Mouse (Mus musculus): ENCODE measurements at regions not wholly inside any gene's neighbourhood (a gene's known extent, or its start where the extent isn't known, plus 50 kb on each side); places are given as distances from the start of the nearest gene placed in this dataset.

GRCm38 (mm10) chr5:141091676-141092075 lies 91.3 kb upstream of the Card11 start:
- H3K4me3 ChIP-seq: no peak overlapping the region
- no peak overlapping the region for H3K27ac ChIP-seq
- no peaks in the 10 kb centered on the region for H3K36me3 ChIP-seq (ENCODE audit: control insufficient read depth, insufficient read depth, low read length)
- H3K9ac ChIP-seq (ENCODE audit: low read depth, low read length): no peak overlapping the region
- no peaks in the 10 kb centered on the region for H3K4me1 ChIP-seq (ENCODE audit: control insufficient read depth, insufficient read depth, low read length)
- intact Hi-C loops (cut with DNase I): loop anchor here (2.0 to 10.0 kb wide), 2 partner anchors 153 to 1227 kb away; partner anchors contain the start of gene Sdk1
- 75% methylated on average over 14 of the region's 14 CpGs for WGBS
- H3K79me2 ChIP-seq (replicated peaks; ENCODE audit: control insufficient read depth, insufficient read depth, low read length): no peaks in the 10 kb centered on the region
- DNase-seq: no peak
- peaks cover 1% of the 10 kb centered on the region; the same call in 1 of the 2 replicates for H3K27me3 ChIP-seq (ENCODE audit: control insufficient read depth, insufficient read depth, low read length)
- no peak for TF ChIP-seq POLR2A (IDR thresholded peaks at IDR 0.05; ENCODE audit: insufficient read depth, low read depth, low read length)
- TF ChIP-seq CTCF (IDR thresholded peaks at IDR 0.05): no peak
- TF ChIP-seq EP300 (IDR thresholded peaks at IDR 0.05; ENCODE audit: insufficient read depth, low read depth, low read length): no peak

- H3K27me3 ChIP-seq (ENCODE audit: control insufficient read depth, insufficient read depth, low read length): peaks cover 1% of the 10 kb centered on the region; the same call in 1 of the 2 replicates
- TF ChIP-seq POLR2A (IDR thresholded peaks at IDR 0.05; ENCODE audit: insufficient read depth, low read depth, low read length) (no peak), EP300 (IDR thresholded peaks at IDR 0.05; ENCODE audit: insufficient read depth, low read depth, low read length) (no peak), CTCF (IDR thresholded peaks at IDR 0.05) (peak; percentile 81)
- no peaks in the 10 kb centered on the region for H3K36me3 ChIP-seq (ENCODE audit: control insufficient read depth, insufficient read depth, low read length)
- no peaks in the 10 kb centered on the region for H3K79me2 ChIP-seq (replicated peaks; ENCODE audit: control insufficient read depth, insufficient read depth, low read length)
- peak in 1 of 2 experiments; percentile 39 for DNase-seq
- intact Hi-C loops (cut with DNase I): loop anchor here (2.0 to 10.0 kb wide), 2 partner anchors 151 to 1225 kb away; partner anchors contain the start of gene Sdk1
- H3K4me1 ChIP-seq (ENCODE audit: control insufficient read depth, insufficient read depth, low read length): no peaks in the 10 kb centered on the region
- no peak overlapping the region for H3K4me3 ChIP-seq
- 33% methylated on average over 4 of the region's 4 CpGs for WGBS
- H3K9ac ChIP-seq (ENCODE audit: low read depth, low read length): no peak overlapping the region
- no peak overlapping the region for H3K27ac ChIP-seq
Measured at GRCm38 (mm10) chr5:141093641-141094040, 93.3 kb upstream of the Card11 start.

- no peak overlapping the region for H3K9ac ChIP-seq (ENCODE audit: low read depth, low read length)
- 21% methylated on average over 4 of the region's 4 CpGs for WGBS
- intact Hi-C loops (cut with DNase I): loop anchor here (10.0 kb wide), 1 partner anchor 147 kb away; the partner anchor contains the start of gene Sdk1
- H3K4me3 ChIP-seq: no peak overlapping the region
- no peaks in the 10 kb centered on the region for H3K4me1 ChIP-seq (ENCODE audit: control insufficient read depth, insufficient read depth, low read length)
- DNase-seq: no peak
- no peak for TF ChIP-seq CTCF (IDR thresholded peaks at IDR 0.05)
- no peak for TF ChIP-seq POLR2A (IDR thresholded peaks at IDR 0.05; ENCODE audit: insufficient read depth, low read depth, low read length)
- TF ChIP-seq EP300 (IDR thresholded peaks at IDR 0.05; ENCODE audit: insufficient read depth, low read depth, low read length): no peak
- no peaks in the 10 kb centered on the region for H3K36me3 ChIP-seq (ENCODE audit: control insufficient read depth, insufficient read depth, low read length)
- no peaks in the 10 kb centered on the region for H3K27me3 ChIP-seq (ENCODE audit: control insufficient read depth, insufficient read depth, low read length)
- no peaks in the 10 kb centered on the region for H3K79me2 ChIP-seq (replicated peaks; ENCODE audit: control insufficient read depth, insufficient read depth, low read length)
- H3K27ac ChIP-seq: no peak overlapping the region
Measured at GRCm38 (mm10) chr5:141097878-141098277, 97.5 kb upstream of the Card11 start.

GRCm38 (mm10) chr5:141111666-141112065 lies 111.3 kb upstream of the Card11 start:
- TF ChIP-seq POLR2A (IDR thresholded peaks at IDR 0.05; ENCODE audit: insufficient read depth, low read depth, low read length) (no peak), CTCF (IDR thresholded peaks at IDR 0.05) (peak; percentile 35)
- WGBS: 92% methylated on average over 3 of the region's 3 CpGs
- no peak overlapping the region for H3K9ac ChIP-seq (ENCODE audit: low read depth, low read length)
- no peaks in the 10 kb centered on the region for H3K27me3 ChIP-seq (ENCODE audit: control insufficient read depth, insufficient read depth, low read length)
- H3K27ac ChIP-seq: no peak overlapping the region
- no peak overlapping the region for H3K4me3 ChIP-seq
- no peaks in the 10 kb centered on the region for H3K79me2 ChIP-seq (replicated peaks; ENCODE audit: control insufficient read depth, insufficient read depth, low read length)
- intact Hi-C loops (cut with DNase I): no loop called here
- DNase-seq: no peak
- no peaks in the 10 kb centered on the region for H3K36me3 ChIP-seq (ENCODE audit: control insufficient read depth, insufficient read depth, low read length)
- H3K4me1 ChIP-seq (ENCODE audit: control insufficient read depth, insufficient read depth, low read length): no peaks in the 10 kb centered on the region

- Histone ChIP-seq H3K79me2 (replicated peaks; ENCODE audit: control insufficient read depth, insufficient read depth, low read length) (no peaks in the 10 kb centered on the region), H3K36me3 (ENCODE audit: control insufficient read depth, insufficient read depth, low read length) (no peaks in the 10 kb centered on the region), H3K4me3 (no peak overlapping the region), H3K27ac (no peak overlapping the region), H3K27me3 (ENCODE audit: control insufficient read depth, insufficient read depth, low read length) (no peaks in the 10 kb centered on the region), H3K9ac (ENCODE audit: low read depth, low read length) (no peak overlapping the region), H3K4me1 (ENCODE audit: control insufficient read depth, insufficient read depth, low read length) (no peaks in the 10 kb centered on the region)
- WGBS: 29% methylated on average over 4 of the region's 4 CpGs
- DNase-seq: no peak
- intact Hi-C loops (cut with DNase I): no loop called here
- TF ChIP-seq EP300 (IDR thresholded peaks at IDR 0.05; ENCODE audit: insufficient read depth, low read depth, low read length) (no peak), POLR2A (IDR thresholded peaks at IDR 0.05; ENCODE audit: insufficient read depth, low read depth, low read length) (no peak), CTCF (IDR thresholded peaks at IDR 0.05) (no peak)
Measured at GRCm38 (mm10) chr5:141115273-141115904, 115.0 kb upstream of the Card11 start.

- intact Hi-C loops (cut with DNase I): no loop called here
- no peaks in the 10 kb centered on the region for H3K79me2 ChIP-seq (replicated peaks; ENCODE audit: control insufficient read depth, insufficient read depth, low read length)
- no peak for TF ChIP-seq EP300 (IDR thresholded peaks at IDR 0.05; ENCODE audit: insufficient read depth, low read depth, low read length)
- TF ChIP-seq CTCF (IDR thresholded peaks at IDR 0.05): peak; percentile 23; the same call in 1 of the 2 replicates
- DNase-seq: peak in 1 of 2 experiments; percentile 17
- no peak overlapping the region for H3K4me3 ChIP-seq
- no peaks in the 10 kb centered on the region for H3K36me3 ChIP-seq (ENCODE audit: control insufficient read depth, insufficient read depth, low read length)
- 41% methylated on average over 8 of the region's 8 CpGs for WGBS
- no peaks in the 10 kb centered on the region for H3K4me1 ChIP-seq (ENCODE audit: control insufficient read depth, insufficient read depth, low read length)
- H3K27ac ChIP-seq: no peak overlapping the region
- no peak overlapping the region for H3K9ac ChIP-seq (ENCODE audit: low read depth, low read length)
- H3K27me3 ChIP-seq (ENCODE audit: control insufficient read depth, insufficient read depth, low read length): no peaks in the 10 kb centered on the region
Measured at GRCm38 (mm10) chr5:141115963-141116362, 115.6 kb upstream of the Card11 start.

Data from heart, adult 2 months (tissue).